Mouse (Mus musculus): ENCODE measurements around the gene Cdk11b. TPM values are rescaled to one million over a fixed set of nuclear protein-coding genes. Genes with fewer than 3 reads are reported as not detected.
"Not testable (repeated sequence)": the region's sequence is repeated elsewhere in the genome, so short reads cannot be mapped to it uniquely, and the experiment has no call there.

The Cdk11b gene
- polyA plus RNA-seq, 1 experiment from 2014 or later: 50.0 TPM

- no peak for ATAC-seq
- Histone ChIP-seq H3K27ac (ENCODE audit: low read depth, low read length) (no peak overlapping the region), H3K36me3 (ENCODE audit: control insufficient read depth, insufficient read depth, low read length) (peaks cover 59% of the 10 kb centered on the region), H3K9me3 (ENCODE audit: control insufficient read depth, low read length) (no peaks in the 10 kb centered on the region), H3K9ac (ENCODE audit: low read depth, low read length) (no peak overlapping the region), H3K4me3 (ENCODE audit: low read length) (no peak overlapping the region), H3K4me1 (ENCODE audit: control insufficient read depth, insufficient read depth, low read depth, low read length) (no peaks in the 10 kb centered on the region), H3K4me2 (ENCODE audit: low read length) (no peak overlapping the region), H3K27me3 (replicated peaks; ENCODE audit: control insufficient read depth, insufficient read depth, low read length) (no peaks in the 10 kb centered on the region)
Measured at GRCm38 (mm10) chr4:155635766-155636499, 11.3 kb downstream of the Cdk11b start.

DNA sequence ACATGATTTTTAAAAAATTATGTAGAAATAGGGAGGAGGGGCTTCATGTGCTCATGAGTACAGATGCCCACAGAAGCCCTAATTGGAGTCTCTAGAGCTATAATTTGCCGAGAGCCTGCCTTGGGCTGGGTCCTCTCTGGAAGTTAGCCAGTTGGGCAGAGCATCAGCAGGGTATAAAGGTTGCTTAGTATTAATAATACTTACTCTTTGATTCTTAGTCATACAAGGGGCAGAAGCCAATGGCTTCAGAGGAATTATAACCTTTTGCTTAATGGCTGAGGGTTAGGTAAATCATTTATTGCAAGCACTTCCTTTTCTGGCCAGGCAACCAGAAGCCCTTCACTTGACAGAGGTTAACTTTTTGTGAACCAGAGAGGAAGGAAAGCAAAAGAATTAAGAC lies 18.9 kb downstream of the Cdk11b start:
- ATAC-seq: no peak
- no peaks in the 10 kb centered on the region for H3K9me3 ChIP-seq (ENCODE audit: control insufficient read depth, low read length)
- no peak overlapping the region for H3K9ac ChIP-seq (ENCODE audit: low read depth, low read length)
- H3K27me3 ChIP-seq (replicated peaks; ENCODE audit: control insufficient read depth, insufficient read depth, low read length): no peaks in the 10 kb centered on the region
- WGBS: 92% methylated on average over 1 of the region's 1 CpGs
- H3K4me1 ChIP-seq (ENCODE audit: control insufficient read depth, insufficient read depth, low read depth, low read length): no peaks in the 10 kb centered on the region
- H3K4me2 ChIP-seq (ENCODE audit: low read length): no peak overlapping the region
- no peak overlapping the region for H3K27ac ChIP-seq (ENCODE audit: low read depth, low read length)
- H3K4me3 ChIP-seq (ENCODE audit: low read length): no peak overlapping the region
- H3K36me3 ChIP-seq (ENCODE audit: control insufficient read depth, insufficient read depth, low read length): peaks cover 63% of the 10 kb centered on the region

DNA sequence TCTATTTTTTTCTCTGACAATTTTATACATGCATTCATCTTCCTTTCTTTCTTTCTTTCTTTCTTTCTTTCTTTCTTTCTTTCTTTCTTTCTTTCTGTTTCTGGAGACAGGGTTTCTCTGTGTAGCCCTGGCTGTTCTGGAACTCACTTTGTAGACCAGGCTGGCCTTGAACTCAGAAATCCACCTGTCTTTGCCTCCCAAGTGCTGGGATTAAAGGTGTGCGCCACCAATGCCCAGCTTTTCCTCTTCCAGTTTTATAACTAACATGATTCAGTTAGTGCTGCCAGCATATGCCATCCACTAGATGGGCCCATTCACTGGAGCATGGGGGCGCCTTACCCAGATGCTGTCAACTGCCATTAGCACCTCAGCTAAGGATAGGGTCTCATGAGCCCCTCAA lies 20.7 kb downstream of the Cdk11b start, which contains the start of gene Gm10563:
Gene Gm10563 (minus strand): TSS at position 101 of the 400 bp plus-strand sequence.
- not testable (repeated sequence) for ATAC-seq; H3K4me3 ChIP-seq (ENCODE audit: low read length); H3K9me3 ChIP-seq (ENCODE audit: control insufficient read depth, low read length); H3K4me1 ChIP-seq (ENCODE audit: control insufficient read depth, insufficient read depth, low read depth, low read length); H3K4me2 ChIP-seq (ENCODE audit: low read length); H3K27me3 ChIP-seq (replicated peaks; ENCODE audit: control insufficient read depth, insufficient read depth, low read length); H3K27ac ChIP-seq (ENCODE audit: low read depth, low read length); H3K9ac ChIP-seq (ENCODE audit: low read depth, low read length)
- WGBS: 95% methylated on average over 2 of the region's 2 CpGs
- H3K36me3 ChIP-seq (ENCODE audit: control insufficient read depth, insufficient read depth, low read length): peaks cover 73% of the 10 kb centered on the region

GRCm38 (mm10) chr4:155645721-155646120 lies 21.1 kb downstream of the Cdk11b start:
- peaks cover 7% of the 10 kb centered on the region for H3K27me3 ChIP-seq (replicated peaks; ENCODE audit: control insufficient read depth, insufficient read depth, low read length)
- 97% methylated on average over 5 of the region's 5 CpGs for WGBS
- no peaks in the 10 kb centered on the region for H3K4me1 ChIP-seq (ENCODE audit: control insufficient read depth, insufficient read depth, low read depth, low read length)
- H3K9me3 ChIP-seq (ENCODE audit: control insufficient read depth, low read length): no peaks in the 10 kb centered on the region
- no peak overlapping the region for H3K4me3 ChIP-seq (ENCODE audit: low read length)
- H3K27ac ChIP-seq (ENCODE audit: low read depth, low read length): no peak overlapping the region
- no peak for ATAC-seq
- H3K36me3 ChIP-seq (ENCODE audit: control insufficient read depth, insufficient read depth, low read length): peaks cover 73% of the 10 kb centered on the region
- no peak overlapping the region for H3K9ac ChIP-seq (ENCODE audit: low read depth, low read length)
- H3K4me2 ChIP-seq (ENCODE audit: low read length): no peak overlapping the region

- Histone ChIP-seq H3K4me2 (ENCODE audit: low read length) (no peak overlapping the region), H3K27me3 (replicated peaks; ENCODE audit: control insufficient read depth, insufficient read depth, low read length) (peaks cover 31% of the 10 kb centered on the region), H3K36me3 (ENCODE audit: control insufficient read depth, insufficient read depth, low read length) (peaks cover 55% of the 10 kb centered on the region), H3K9me3 (ENCODE audit: control insufficient read depth, low read length) (no peaks in the 10 kb centered on the region), H3K4me1 (ENCODE audit: control insufficient read depth, insufficient read depth, low read depth, low read length) (peaks cover 20% of the 10 kb centered on the region), H3K27ac (ENCODE audit: low read depth, low read length) (no peak overlapping the region), H3K9ac (ENCODE audit: low read depth, low read length) (no peak overlapping the region), H3K4me3 (ENCODE audit: low read length) (no peak overlapping the region)
- no peak for ATAC-seq
- 92% methylated on average over 11 of the region's 11 CpGs for WGBS
Measured at GRCm38 (mm10) chr4:155649355-155649754, 24.7 kb downstream of the Cdk11b start.

- Histone ChIP-seq H3K27ac (ENCODE audit: low read depth, low read length) (no peak overlapping the region), H3K9me3 (ENCODE audit: control insufficient read depth, low read length) (no peaks in the 10 kb centered on the region), H3K4me2 (ENCODE audit: low read length) (no peak overlapping the region), H3K36me3 (ENCODE audit: control insufficient read depth, insufficient read depth, low read length) (peaks cover 54% of the 10 kb centered on the region), H3K27me3 (replicated peaks; ENCODE audit: control insufficient read depth, insufficient read depth, low read length) (peaks cover 55% of the 10 kb centered on the region), H3K4me3 (ENCODE audit: low read length) (no peak overlapping the region), H3K9ac (ENCODE audit: low read depth, low read length) (no peak overlapping the region), H3K4me1 (ENCODE audit: control insufficient read depth, insufficient read depth, low read depth, low read length) (peaks cover 27% of the 10 kb centered on the region)
- WGBS: 70% methylated on average over 15 of the region's 15 CpGs
- ATAC-seq: no peak
Measured at GRCm38 (mm10) chr4:155651553-155652269, 27.1 kb downstream of the Cdk11b start.

- peak overlapping the region; percentile 36 for H3K4me3 ChIP-seq (ENCODE audit: low read length)
- no peak overlapping the region for H3K27ac ChIP-seq (ENCODE audit: low read depth, low read length)
- ATAC-seq: peak; percentile 2; the same call in 1 of the 2 replicates
- H3K4me2 ChIP-seq (ENCODE audit: low read length): peak overlapping the region; percentile 72
- peaks cover 51% of the 10 kb centered on the region for H3K36me3 ChIP-seq (ENCODE audit: control insufficient read depth, insufficient read depth, low read length)
- peak overlapping the region; percentile 56 for H3K9ac ChIP-seq (ENCODE audit: low read depth, low read length)
- H3K27me3 ChIP-seq (replicated peaks; ENCODE audit: control insufficient read depth, insufficient read depth, low read length): peaks cover 56% of the 10 kb centered on the region
- no peaks in the 10 kb centered on the region for H3K9me3 ChIP-seq (ENCODE audit: control insufficient read depth, low read length)
- 25% methylated on average over 36 of the region's 36 CpGs for WGBS
- H3K4me1 ChIP-seq (ENCODE audit: control insufficient read depth, insufficient read depth, low read depth, low read length): peaks cover 27% of the 10 kb centered on the region
Measured at GRCm38 (mm10) chr4:155652283-155653085, 27.8 kb downstream of the Cdk11b start.

- Histone ChIP-seq H3K9me3 (ENCODE audit: control insufficient read depth, low read length) (no peaks in the 10 kb centered on the region), H3K36me3 (ENCODE audit: control insufficient read depth, insufficient read depth, low read length) (peaks cover 45% of the 10 kb centered on the region), H3K9ac (ENCODE audit: low read depth, low read length) (peak within 1 kb of the TSS; percentile 56), H3K4me3 (ENCODE audit: low read length) (peak within 1 kb of the TSS; percentile 36), H3K4me2 (ENCODE audit: low read length) (peak within 1 kb of the TSS; percentile 72), H3K27me3 (replicated peaks; ENCODE audit: control insufficient read depth, insufficient read depth, low read length) (peaks cover 56% of the 10 kb centered on the region), H3K27ac (ENCODE audit: low read depth, low read length) (no peak within 1 kb of the TSS), H3K4me1 (ENCODE audit: control insufficient read depth, insufficient read depth, low read depth, low read length) (peaks cover 27% of the 10 kb centered on the region)
- peak; percentile 43 for ATAC-seq
- 0% methylated on average over 33 of the region's 33 CpGs for WGBS
Measured at GRCm38 (mm10) chr4:155653086-155653450, 28.4 kb downstream of the Cdk11b start, which contains the start of gene Mmp23. Gene Mmp23, minus strand, starts transcription at chr4:155653384.
